9 mouse cellular contexts compared by ENCODE assay signal in genomic region chr1:133164591-133165011, GRCm38 (mm10). TPM values are rescaled to one million over a fixed set of nuclear protein-coding genes. Genes with fewer than 3 reads are reported as not detected.
A peak's percentile ranks its signal among the peaks of the same experiment; 100 is the strongest.
DNase-seq lines count a peak whose midpoint lies in the region; ATAC-seq and TF ChIP-seq lines count a peak whose summit lies in the region.
"Had no signal": no experiment of that assay in that cellular context is flagged by ENCODE, and none has a peak within 500 bp of the region (broad histone marks: within the 10 kb centered on the region; RNA-seq: fewer than 3 reads in every experiment).

No protein-coding gene starts in this region.

- no peaks in the 10 kb centered on the region for H3K9me3 ChIP-seq in heart, embryonic 12.5 days (replicated peaks)
- H3K9me3 ChIP-seq in forebrain, postnatal 0 days (ENCODE audit: low read length): no peaks in the 10 kb centered on the region
- H3K9me3 ChIP-seq in stomach, embryonic 16.5 days (replicated peaks; ENCODE audit: control insufficient read depth, low read length): no peaks in the 10 kb centered on the region
- H3K9me3 ChIP-seq: G1E had no signal

- no peaks in the 10 kb centered on the region for H3K36me3 ChIP-seq in heart, embryonic 12.5 days
- H3K36me3 ChIP-seq in forebrain, postnatal 0 days (ENCODE audit: insufficient read depth): no peaks in the 10 kb centered on the region
- no peaks in the 10 kb centered on the region for H3K36me3 ChIP-seq in stomach, embryonic 16.5 days (ENCODE audit: control insufficient read depth, insufficient read depth, low read length)
- H3K36me3 ChIP-seq: G1E had no signal

- H3K4me3 ChIP-seq in heart, embryonic 12.5 days: peak overlapping the region; percentile 61
- peak overlapping the region; percentile 49 for H3K4me3 ChIP-seq in forebrain, postnatal 0 days (ENCODE audit: low read depth, low read length)
- H3K4me3 ChIP-seq in stomach, embryonic 16.5 days (replicated peaks; ENCODE audit: low read length): peak overlapping the region; percentile 64

- under 1% methylated on average over 10 of the region's 10 CpGs for WGBS in heart, embryonic 12.5 days
- WGBS in forebrain, postnatal 0 days: 7% methylated on average over 10 of the region's 10 CpGs
- WGBS in large intestine, adult 2 months: 6% methylated on average over 10 of the region's 10 CpGs
- WGBS in stomach, embryonic 16.5 days: 5% methylated on average over 10 of the region's 10 CpGs

- peak overlapping the region; percentile 96 for H3K4me2 ChIP-seq in heart, embryonic 12.5 days
- H3K4me2 ChIP-seq in forebrain, postnatal 0 days (ENCODE audit: low read depth): peak overlapping the region; percentile 98
- H3K4me2 ChIP-seq in stomach, embryonic 16.5 days (ENCODE audit: low read depth, low read length): peak overlapping the region; percentile 93

- H3K27me3 ChIP-seq in heart, embryonic 12.5 days (replicated peaks): peaks cover 76% of the 10 kb centered on the region
- peaks cover 25% of the 10 kb centered on the region for H3K27me3 ChIP-seq in forebrain, postnatal 0 days (ENCODE audit: insufficient read depth, low read length)
- peaks cover 15% of the 10 kb centered on the region for H3K27me3 ChIP-seq in stomach, embryonic 16.5 days (ENCODE audit: control insufficient read depth, insufficient read depth, low read length)

- H3K27ac ChIP-seq in heart, embryonic 12.5 days (ENCODE audit: poor library complexity, severe bottlenecking): no peak overlapping the region
- no peak overlapping the region for H3K27ac ChIP-seq in forebrain, postnatal 0 days (ENCODE audit: low read depth, low read length)
- peak overlapping the region; percentile 78 for H3K27ac ChIP-seq in stomach, embryonic 16.5 days (ENCODE audit: low read length)

- H3K9ac ChIP-seq in heart, embryonic 12.5 days: peak overlapping the region; percentile 70
- H3K9ac ChIP-seq in forebrain, postnatal 0 days: no peak overlapping the region
- H3K9ac ChIP-seq in stomach, embryonic 16.5 days (ENCODE audit: low read length): peak overlapping the region; percentile 81

- peaks cover 23% of the 10 kb centered on the region for H3K4me1 ChIP-seq in heart, embryonic 12.5 days (replicated peaks)
- no peaks in the 10 kb centered on the region for H3K4me1 ChIP-seq in forebrain, postnatal 0 days (ENCODE audit: insufficient read depth)
- H3K4me1 ChIP-seq in stomach, embryonic 16.5 days (ENCODE audit: control insufficient read depth, insufficient read depth, low read length): peaks cover 25% of the 10 kb centered on the region

- no peak for ATAC-seq in heart, embryonic 12.5 days (ENCODE audit: insufficient number of reproducible peaks, low FRiP score)
- no peak for ATAC-seq in forebrain, postnatal 0 days
- ATAC-seq in stomach, embryonic 16.5 days (ENCODE audit: insufficient read depth, low FRiP score): peak; percentile 68

- no peak for DNase-seq in heart, adult 18-20 months
- DNase-seq in R1 (ENCODE audit: low read depth, low spot score): peak; percentile 36
- no peak for DNase-seq in forebrain, postnatal 0 days
- peak; percentile 88 for DNase-seq in large intestine, adult 2 months (ENCODE audit: low read depth, low spot score)
- no peak for DNase-seq in spleen, adult 12 weeks (ENCODE audit: low spot score)
- no peak for DNase-seq in lung, postnatal 10 days

- TF ChIP-seq CTCF in forebrain, postnatal 0 days (IDR thresholded peaks at IDR 0.05; ENCODE audit: low read depth): no peak

RNA-seq across cellular contexts. Expression of gene Plekha6, which starts 0.6 kb away (rescaled TPM):
- 18.7 and 19.4 TPM in 2 replicates for polyA plus RNA-seq in heart, embryonic 12.5 days (2016; fragmentation: Nextera tagmentation; extraction: Ambion mirVana)
- total RNA-seq in heart, adult 18-20 months (2021): 10 to 100 TPM; 40.5 to 47.7 TPM
- 23.2 and 28.6 TPM in 2 replicates for total RNA-seq in forebrain, postnatal 0 days (2014; rRNA removed)
- 3.4 and 5.7 TPM in 2 replicates for polyA plus RNA-seq in forebrain, postnatal 0 days (2015; fragmentation: Nextera tagmentation; extraction: Ambion mirVana)
- polyA plus RNA-seq in large intestine, adult 2 months (2012; rRNA removed): 45.8 and 82.8 TPM in 2 replicates
- 17.0 and 17.7 TPM in 2 replicates for polyA plus RNA-seq in stomach, embryonic 16.5 days (2015; fragmentation: Nextera tagmentation; extraction: Ambion mirVana)

RNA-seq across cellular contexts. Expression of gene Ppp1r15b, which starts 33.7 kb away (rescaled TPM):
- polyA plus RNA-seq in heart, embryonic 12.5 days (2016; fragmentation: Nextera tagmentation; extraction: Ambion mirVana): 42.3 and 46.2 TPM in 2 replicates
- 10 to 100 TPM; 21.6 to 23.1 TPM for total RNA-seq in heart, adult 18-20 months (2021)
- 35.0 and 49.5 TPM in 2 replicates for total RNA-seq in forebrain, postnatal 0 days (2014; rRNA removed)
- polyA plus RNA-seq in forebrain, postnatal 0 days (2015; fragmentation: Nextera tagmentation; extraction: Ambion mirVana): 13.9 and 18.7 TPM in 2 replicates
- polyA plus RNA-seq in large intestine, adult 2 months (2012; rRNA removed): 26.2 and 42.7 TPM in 2 replicates
- polyA plus RNA-seq in stomach, embryonic 16.5 days (2015; fragmentation: Nextera tagmentation; extraction: Ambion mirVana): 55.3 and 57.0 TPM in 2 replicates

Comparison
In these comparisons a context has a peak if more than half of its experiments do, and no peak if none do; other contexts are left out.
1. DNase-seq: peak in R1 (single experiment) and large intestine, adult 2 months (single experiment); none in heart, adult 18-20 months (0 of 2), forebrain, postnatal 0 days (single experiment), spleen, adult 12 weeks (single experiment) and lung, postnatal 10 days (single experiment).
2. Peak in every context shown above with its lines, with median percentiles within 50 percentile points of each other: H3K4me2 ChIP-seq and H3K4me3 ChIP-seq.